Comparison of ENCODE assay signal across 21 mouse cellular contexts in the genomic region with DNA sequence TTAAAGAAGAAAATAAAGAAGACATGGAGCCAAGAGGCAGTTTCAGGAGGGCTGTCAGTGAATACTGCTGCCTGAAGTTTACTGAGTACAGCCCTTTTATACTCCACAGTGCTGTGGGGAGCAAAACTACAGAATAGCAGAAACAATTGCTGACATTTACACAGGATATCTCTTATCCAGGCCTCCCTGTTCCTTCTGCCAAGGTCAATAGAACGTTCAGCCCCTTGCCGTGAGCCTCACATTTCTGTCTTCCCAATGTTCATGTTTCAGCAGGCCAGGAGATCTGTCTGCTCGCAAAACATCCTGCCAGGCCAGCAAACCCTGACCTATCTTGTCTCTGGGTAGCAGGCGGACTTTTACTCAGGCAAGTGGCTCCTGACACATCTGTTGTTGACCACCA. TPM values are rescaled to one million over a fixed set of nuclear protein-coding genes. Genes with fewer than 3 reads are reported as not detected.
DNase-seq lines count a peak whose midpoint lies in the region; ATAC-seq and TF ChIP-seq lines count a peak whose summit lies in the region.
"Had no signal": no experiment of that assay in that cellular context is flagged by ENCODE, and none has a peak within 500 bp of the region (broad histone marks: within the 10 kb centered on the region; RNA-seq: fewer than 3 reads in every experiment).

No protein-coding gene starts in this region.

- intact Hi-C loops in heart, postnatal 36 days (cut with DNase I) = loop anchor here (5.0 kb wide), 1 partner anchor 277 kb away; no protein-coding TSS in a partner anchor

- DNase-seq in heart, adult 11 months = peak; percentile 92
- DNase-seq in heart, postnatal 4 days = no peak
- no peak for DNase-seq in heart, postnatal 36 days
- no peak for DNase-seq in testis, postnatal 10 days (ENCODE audit: low spot score)
- no peak for DNase-seq in layer of hippocampus, adult 18-20 months (ENCODE audit: low spot score in 2 of 2)
- DNase-seq in midbrain, embryonic 14.5 days = no peak
- DNase-seq: adrenal gland, adult 2 months; cerebellum, adult 11 months; cerebellum, adult 8-10 months; cerebellum, postnatal 25 days; gastrocnemius, postnatal 36 days; kidney, adult 2 months had no signal

- no peaks in the 10 kb centered on the region for H3K4me1 ChIP-seq in heart, embryonic 13.5 days
- H3K4me1 ChIP-seq in testis, adult 2 months (ENCODE audit: control insufficient read depth, insufficient read depth, low read length) = no peaks in the 10 kb centered on the region
- no peaks in the 10 kb centered on the region for H3K4me1 ChIP-seq in midbrain, embryonic 14.5 days (ENCODE audit: control insufficient read depth, insufficient read depth, low read length)
- H3K4me1 ChIP-seq: embryonic facial prominence, embryonic 12.5 days; forebrain, embryonic 15.5 days; hindbrain, embryonic 15.5 days had no signal

- peak; percentile 31; the same call in 1 of the 2 replicates for ATAC-seq in heart, embryonic 13.5 days (ENCODE audit: extremely low read depth, insufficient number of reproducible peaks, low FRiP score, low TSS enrichment)
- no peak for ATAC-seq in midbrain, embryonic 14.5 days (ENCODE audit: low FRiP score, low TSS enrichment)
- ATAC-seq: forebrain, embryonic 15.5 days; intestine, embryonic 16.5 days had no signal

- no peak for TF ChIP-seq POLR2A in testis, adult 2 months (IDR thresholded peaks at IDR 0.05; ENCODE audit: control insufficient read depth, low read depth, low read length)

- TF ChIP-seq CTCF in testis, adult 2 months (IDR thresholded peaks at IDR 0.05; ENCODE audit: control insufficient read depth, insufficient read depth, insufficient replicate concordance, low read depth, low read length) = no peak

- H3K9ac ChIP-seq in heart, embryonic 13.5 days = no peak overlapping the region
- H3K9ac ChIP-seq in midbrain, embryonic 14.5 days (replicated peaks; ENCODE audit: low read length) = no peak overlapping the region
- H3K9ac ChIP-seq: embryonic facial prominence, embryonic 12.5 days; forebrain, embryonic 15.5 days; hindbrain, embryonic 15.5 days had no signal

- no peak overlapping the region for H3K4me3 ChIP-seq in heart, embryonic 13.5 days
- no peak overlapping the region for H3K4me3 ChIP-seq in testis, adult 2 months (ENCODE audit: control insufficient read depth, low read depth, low read length)
- no peak overlapping the region for H3K4me3 ChIP-seq in midbrain, embryonic 14.5 days (replicated peaks; ENCODE audit: low read depth, low read length)
- H3K4me3 ChIP-seq: embryonic facial prominence, embryonic 12.5 days; forebrain, embryonic 15.5 days; hindbrain, embryonic 15.5 days had no signal

- H3K36me3 ChIP-seq in heart, embryonic 13.5 days = no peaks in the 10 kb centered on the region
- no peaks in the 10 kb centered on the region for H3K36me3 ChIP-seq in testis, adult 2 months (ENCODE audit: control insufficient read depth, insufficient read depth, low read length)
- H3K36me3 ChIP-seq in midbrain, embryonic 14.5 days (ENCODE audit: control insufficient read depth, insufficient read depth, low read length) = no peaks in the 10 kb centered on the region
- H3K36me3 ChIP-seq: embryonic facial prominence, embryonic 12.5 days; forebrain, embryonic 15.5 days; hindbrain, embryonic 15.5 days had no signal

- H3K9me3 ChIP-seq in heart, embryonic 13.5 days = peaks cover 16% of the 10 kb centered on the region
- H3K9me3 ChIP-seq in midbrain, embryonic 14.5 days (ENCODE audit: control insufficient read depth, low read length) = no peaks in the 10 kb centered on the region; the same call in 1 of the 2 replicates
- H3K9me3 ChIP-seq: forebrain, embryonic 15.5 days; hindbrain, embryonic 15.5 days had no signal

- H3K27me3 ChIP-seq in heart, embryonic 13.5 days (replicated peaks) = no peaks in the 10 kb centered on the region
- H3K27me3 ChIP-seq in testis, adult 2 months (ENCODE audit: control insufficient read depth, insufficient read depth, low read length) = no peaks in the 10 kb centered on the region
- no peaks in the 10 kb centered on the region for H3K27me3 ChIP-seq in midbrain, embryonic 14.5 days (ENCODE audit: control insufficient read depth, insufficient read depth, low read length)
- H3K27me3 ChIP-seq: embryonic facial prominence, embryonic 12.5 days; forebrain, embryonic 15.5 days; hindbrain, embryonic 15.5 days had no signal

- no peak overlapping the region for H3K4me2 ChIP-seq in heart, embryonic 13.5 days
- no peak overlapping the region for H3K4me2 ChIP-seq in midbrain, embryonic 14.5 days (ENCODE audit: low read length)
- H3K4me2 ChIP-seq: embryonic facial prominence, embryonic 12.5 days; forebrain, embryonic 15.5 days; hindbrain, embryonic 15.5 days had no signal

- 51% methylated on average over 4 of the region's 4 CpGs for WGBS in heart, embryonic 13.5 days
- 81% methylated on average over 4 of the region's 4 CpGs for WGBS in midbrain, embryonic 14.5 days

- H3K27ac ChIP-seq in heart, embryonic 13.5 days (replicated peaks) = peak overlapping the region; percentile 67
- H3K27ac ChIP-seq in testis, adult 2 months (ENCODE audit: control insufficient read depth, insufficient read depth, low read depth, low read length) = peak overlapping the region; percentile 69
- H3K27ac ChIP-seq in midbrain, embryonic 14.5 days (replicated peaks; ENCODE audit: low read depth, low read length) = no peak overlapping the region
- H3K27ac ChIP-seq: embryonic facial prominence, embryonic 12.5 days; forebrain, embryonic 15.5 days; hindbrain, embryonic 15.5 days had no signal

RNA-seq across cellular contexts. Expression of gene Nelfa, which starts 23.2 kb away (rescaled TPM):
- total RNA-seq in heart, postnatal 4 days (2021) = 10 to 100 TPM; 16.9 to 18.3 TPM
- polyA plus RNA-seq in heart, embryonic 13.5 days (2015; fragmentation: Nextera tagmentation; extraction: Ambion mirVana) = 33.3 and 33.5 TPM in 2 replicates
- 10 to 100 TPM in 1 of 2 experiments, 1 to 10 TPM in 1; 9.8 to 10.1 TPM for total RNA-seq in heart, postnatal 36 days (2021)
- polyA plus RNA-seq in testis, adult 2 months (2012; rRNA removed) = 33.4 and 38.7 TPM in 2 replicates
- total RNA-seq in layer of hippocampus, adult 18-20 months (2021) = 10 to 100 TPM; 19.7 to 20.2 TPM
- polyA plus RNA-seq in midbrain, embryonic 14.5 days (2014; fragmentation: Nextera tagmentation; extraction: Ambion mirVana) = 37.6 and 41.4 TPM in 2 replicates

RNA-seq across cellular contexts. Expression of gene Gm1673, which starts 23.9 kb away (rescaled TPM):
- 10 to 100 TPM; 12.5 to 13.9 TPM for total RNA-seq in heart, postnatal 4 days (2021)
- 81.5 and 82.8 TPM in 2 replicates for polyA plus RNA-seq in heart, embryonic 13.5 days (2015; fragmentation: Nextera tagmentation; extraction: Ambion mirVana)
- 1 to 10 TPM; 1.9 to 3.8 TPM for total RNA-seq in heart, postnatal 36 days (2021)
- 154 and 207 TPM in 2 replicates for polyA plus RNA-seq in testis, adult 2 months (2012; rRNA removed)
- 10 to 100 TPM; 62.2 to 63.7 TPM for total RNA-seq in layer of hippocampus, adult 18-20 months (2021)
- 456 and 786 TPM in 2 replicates for polyA plus RNA-seq in midbrain, embryonic 14.5 days (2014; fragmentation: Nextera tagmentation; extraction: Ambion mirVana)
- total RNA-seq: gastrocnemius, adult 8-10 months; gastrocnemius, postnatal 36 days; MEL had no signal

RNA-seq across cellular contexts. Expression of gene Nat8l, which starts 36.4 kb away (rescaled TPM):
- 1 to 10 TPM; 1.8 to 2.0 TPM for total RNA-seq in heart, postnatal 4 days (2021)
- 0.35 and 0.70 TPM in 2 replicates for polyA plus RNA-seq in heart, embryonic 13.5 days (2015; fragmentation: Nextera tagmentation; extraction: Ambion mirVana)
- 1 to 10 TPM in 1 of 2 experiments, under 1 TPM in 1; 0.79 to 1.1 TPM for total RNA-seq in heart, postnatal 36 days (2021)
- polyA plus RNA-seq in testis, adult 2 months (2012; rRNA removed) = 0.40 and 0.41 TPM in 2 replicates
- total RNA-seq in layer of hippocampus, adult 18-20 months (2021) = 100 to 1,000 TPM; 144 to 150 TPM
- 3.2 and 4.8 TPM in 2 replicates for polyA plus RNA-seq in midbrain, embryonic 14.5 days (2014; fragmentation: Nextera tagmentation; extraction: Ambion mirVana)
- total RNA-seq: MEL had no signal
- polyA plus RNA-seq: C2C12 had no signal

Comparison
In these comparisons a context has a peak if more than half of its experiments do, and no peak if none do; other contexts are left out.
1. RNA of gene Gm1673, which starts 23.9 kb away (total RNA-seq): 62.2 to 63.7 TPM in layer of hippocampus, adult 18-20 months; 12.5 to 13.9 TPM in heart, postnatal 4 days and 1.9 to 3.8 TPM in heart, postnatal 36 days; every median in the first group is over 4 times any median in the second.
2. RNA of gene Nat8l, which starts 36.4 kb away (total RNA-seq): 144 to 150 TPM in layer of hippocampus, adult 18-20 months; 1.8 to 2.0 TPM in heart, postnatal 4 days and 0.79 to 1.1 TPM in heart, postnatal 36 days; every median in the first group is over 10 times any median in the second.